Mouse (Mus musculus): Measurements from ENCODE around the gene Gldn.

The Gldn gene

GRCm38 (mm10) chr9:54286331-54286987 lies at the start of gene Gldn:
Gldn (plus strand) TSS chr9:54286486.
- DNase-seq (ENCODE audit: low spot score), result no peak

GRCm38 (mm10) chr9:54244869-54245665 lies 41.2 kb upstream of the Gldn start:
- DNase-seq (ENCODE audit: low spot score), result no peak

GRCm38 (mm10) chr9:54264754-54265153 lies 21.5 kb upstream of the Gldn start:
- DNase-seq (ENCODE audit: low spot score), result no peak

- no peak for DNase-seq (ENCODE audit: low spot score)
Measured at GRCm38 (mm10) chr9:54268010-54268409, 18.3 kb upstream of the Gldn start, which contains the start of gene Cyp19a1. Cyp19a1 (minus strand) TSS chr9:54268110.

GRCm38 (mm10) chr9:54269987-54270386 lies 16.3 kb upstream of the Gldn start:
- no peak for DNase-seq (ENCODE audit: low spot score)

- no peak for DNase-seq (ENCODE audit: low spot score)
Measured at GRCm38 (mm10) chr9:54270889-54271288, 15.4 kb upstream of the Gldn start.

GRCm38 (mm10) chr9:54275283-54275682 lies 11.0 kb upstream of the Gldn start:
- no peak for DNase-seq (ENCODE audit: low spot score)

GRCm38 (mm10) chr9:54279046-54279589 lies 7.2 kb upstream of the Gldn start:
- no peak for DNase-seq (ENCODE audit: low spot score)

- no peak for DNase-seq (ENCODE audit: low spot score)
Measured at GRCm38 (mm10) chr9:54287804-54288203, 1.5 kb downstream of the Gldn start.

GRCm38 (mm10) chr9:54299389-54299788 lies 13.1 kb downstream of the Gldn start:
- no peak for DNase-seq (ENCODE audit: low spot score)

- no peak for DNase-seq (ENCODE audit: low spot score)
Measured at GRCm38 (mm10) chr9:54299792-54300191, 13.5 kb downstream of the Gldn start.

- no peak for DNase-seq (ENCODE audit: low spot score)
Measured at GRCm38 (mm10) chr9:54301255-54301654, 15.0 kb downstream of the Gldn start.

- DNase-seq (ENCODE audit: low spot score), result no peak
Measured at GRCm38 (mm10) chr9:54308209-54308608, 21.9 kb downstream of the Gldn start.

GRCm38 (mm10) chr9:54308751-54309358 lies 22.6 kb downstream of the Gldn start:
- DNase-seq (ENCODE audit: low spot score), result no peak

- no peak for DNase-seq (ENCODE audit: low spot score)
Measured at GRCm38 (mm10) chr9:54316363-54316762, 30.1 kb downstream of the Gldn start.

GRCm38 (mm10) chr9:54323456-54323855 lies 37.2 kb downstream of the Gldn start:
- DNase-seq (ENCODE audit: low spot score), result no peak

GRCm38 (mm10) chr9:54329201-54329600 lies 42.9 kb downstream of the Gldn start:
- DNase-seq (ENCODE audit: low spot score), result no peak

GRCm38 (mm10) chr9:54335582-54335981 lies 49.3 kb downstream of the Gldn start:
- no peak for DNase-seq (ENCODE audit: low spot score)

- DNase-seq (ENCODE audit: low spot score), result no peak
Measured at GRCm38 (mm10) chr9:54336532-54337144, 50.4 kb downstream of the Gldn start.

- no peak for DNase-seq (ENCODE audit: low spot score)
Measured at GRCm38 (mm10) chr9:54342026-54342425, 55.7 kb downstream of the Gldn start.

- no peak for DNase-seq (ENCODE audit: low spot score)
Measured at GRCm38 (mm10) chr9:54356756-54357155, 70.5 kb downstream of the Gldn start.
